Comparison of ENCODE assay signal across 24 mouse cellular contexts in genomic region chr5:151018450-151018849, GRCm38 (mm10).
DNase-seq lines count a peak whose midpoint lies in the region; ATAC-seq and TF ChIP-seq lines count a peak whose summit lies in the region.
"Had no signal": no experiment of that assay in that cellular context is flagged by ENCODE, and none has a peak within 500 bp of the region (broad histone marks: within the 10 kb centered on the region; RNA-seq: fewer than 3 reads in every experiment).

No protein-coding gene starts in this region.

- H3K4me2 ChIP-seq in heart, embryonic 11.5 days, result no peak overlapping the region
- H3K4me2 ChIP-seq in limb, embryonic 14.5 days (replicated peaks; ENCODE audit: low read depth, low read length, severe bottlenecking), result no peak overlapping the region
- H3K4me2 ChIP-seq: heart, embryonic 13.5 days; limb, embryonic 15.5 days; neural tube, embryonic 13.5 days had no signal

- 75% methylated on average over 5 of the region's 5 CpGs for WGBS in heart, embryonic 10.5 days
- WGBS in heart, embryonic 11.5 days (ENCODE audit: insufficient replicate concordance), result 77% methylated on average over 5 of the region's 5 CpGs
- 78% methylated on average over 5 of the region's 5 CpGs for WGBS in limb, embryonic 14.5 days

- H3K9ac ChIP-seq in heart, embryonic 11.5 days (ENCODE audit: low read depth, low read length), result no peak overlapping the region
- H3K9ac ChIP-seq in limb, embryonic 14.5 days (ENCODE audit: low read depth, low read length, severe bottlenecking), result no peak overlapping the region
- H3K9ac ChIP-seq: heart, embryonic 13.5 days; limb, embryonic 15.5 days; neural tube, embryonic 13.5 days had no signal

- H3K9me3 ChIP-seq in heart, embryonic 10.5 days, result peaks cover 7% of the 10 kb centered on the region
- no peaks in the 10 kb centered on the region for H3K9me3 ChIP-seq in heart, embryonic 11.5 days (replicated peaks; ENCODE audit: control insufficient read depth, low read length)
- H3K9me3 ChIP-seq in limb, embryonic 14.5 days (ENCODE audit: control insufficient read depth, low read length), result 0 out of 2 replicates have a peak, but pooled peaks cover 2% of the 10 kb centered on the region
- H3K9me3 ChIP-seq: neural tube, embryonic 13.5 days had no signal

- ATAC-seq in heart, embryonic 11.5 days (replicated peaks; ENCODE audit: insufficient number of reproducible peaks, low FRiP score, low TSS enrichment), result no peak
- ATAC-seq in limb, embryonic 14.5 days (ENCODE audit: low FRiP score, low read depth), result no peak
- ATAC-seq: CD4-positive, CD25-positive, alpha-beta regulatory T cell, adult 4 months; midbrain, embryonic 16.5 days had no signal

- TF ChIP-seq POLR2A in limb, embryonic 14.5 days (IDR thresholded peaks at IDR 0.05; ENCODE audit: borderline replicate concordance, extremely low read depth, insufficient read depth, insufficient read length), result no peak

- no peak overlapping the region for H3K27ac ChIP-seq in heart, embryonic 10.5 days
- H3K27ac ChIP-seq in heart, embryonic 11.5 days (ENCODE audit: low read depth, low read length), result no peak overlapping the region
- 0 out of 2 replicates have a peak overlapping the region, but pooled peaks have one; percentile 1 for H3K27ac ChIP-seq in limb, embryonic 14.5 days (replicated peaks; ENCODE audit: low read depth, low read length)
- H3K27ac ChIP-seq: forebrain, embryonic 10.5 days; gastrocnemius, adult 2 months; heart, embryonic 13.5 days; layer of hippocampus, adult 2 months; limb, embryonic 15.5 days; macrophage; midbrain, embryonic 10.5 days; neural tube, embryonic 13.5 days had no signal

- H3K4me1 ChIP-seq in heart, embryonic 10.5 days, result peaks cover 15% of the 10 kb centered on the region
- H3K4me1 ChIP-seq in heart, embryonic 11.5 days (ENCODE audit: control insufficient read depth, insufficient read depth, low read length), result peaks cover 4% of the 10 kb centered on the region; the same call in 1 of the 2 replicates
- peaks cover 27% of the 10 kb centered on the region for H3K4me1 ChIP-seq in limb, embryonic 14.5 days (ENCODE audit: control insufficient read depth, insufficient read depth, low read length)

- H3K27me3 ChIP-seq in heart, embryonic 10.5 days (ENCODE audit: insufficient read depth, poor library complexity, severe bottlenecking), result no peaks in the 10 kb centered on the region
- H3K27me3 ChIP-seq in heart, embryonic 11.5 days (ENCODE audit: control insufficient read depth, insufficient read depth, low read length), result no peaks in the 10 kb centered on the region
- H3K27me3 ChIP-seq in limb, embryonic 14.5 days (ENCODE audit: control insufficient read depth, insufficient read depth, low read length), result no peaks in the 10 kb centered on the region
- H3K27me3 ChIP-seq: heart, embryonic 13.5 days; limb, embryonic 15.5 days; neural tube, embryonic 13.5 days had no signal

- DNase-seq in heart, embryonic 10.5 days (ENCODE audit: low spot score), result peak; percentile 69
- DNase-seq in testis, postnatal 14 days (ENCODE audit: low spot score), result peak; percentile 22
- no peak for DNase-seq in testis, postnatal 10 days (ENCODE audit: low spot score)
- no peak for DNase-seq in limb, embryonic 14.5 days (ENCODE audit: low spot score)
- DNase-seq in embryo, embryonic 10.5 days (ENCODE audit: low spot score), result no peak
- no peak for DNase-seq in frontal cortex, postnatal 14 days (ENCODE audit: low spot score in 2 of 2)
- DNase-seq: adrenal gland, postnatal 14 days; cerebellum, adult 9-10 months; gastrocnemius, adult 2 months; heart, postnatal 14 days; retina, postnatal 1 day; right cerebral cortex, postnatal 25 days; spleen, adult 18-20 months had no signal

- no peak overlapping the region for H3K4me3 ChIP-seq in heart, embryonic 10.5 days
- no peak overlapping the region for H3K4me3 ChIP-seq in heart, embryonic 11.5 days (ENCODE audit: low read depth, low read length)
- no peak overlapping the region for H3K4me3 ChIP-seq in limb, embryonic 14.5 days (replicated peaks; ENCODE audit: low read length)
- H3K4me3 ChIP-seq: forebrain, embryonic 10.5 days; gastrocnemius, adult 2 months; heart, embryonic 13.5 days; layer of hippocampus, adult 2 months; limb, embryonic 15.5 days; midbrain, embryonic 10.5 days; myocyte; neural tube, embryonic 13.5 days had no signal

- no peaks in the 10 kb centered on the region for H3K36me3 ChIP-seq in heart, embryonic 10.5 days
- H3K36me3 ChIP-seq in heart, embryonic 11.5 days (ENCODE audit: control insufficient read depth, insufficient read depth, low read length), result no peaks in the 10 kb centered on the region
- H3K36me3 ChIP-seq in limb, embryonic 14.5 days (ENCODE audit: control insufficient read depth, insufficient read depth, low read length), result no peaks in the 10 kb centered on the region
- H3K36me3 ChIP-seq: forebrain, embryonic 10.5 days; heart, embryonic 13.5 days; limb, embryonic 15.5 days; midbrain, embryonic 10.5 days; neural tube, embryonic 13.5 days had no signal

Comparison
In these comparisons a context has a peak if more than half of its experiments do, and no peak if none do; other contexts are left out.
1. DNase-seq: peak in heart, embryonic 10.5 days (single experiment) and testis, postnatal 14 days (single experiment); none in testis, postnatal 10 days (single experiment), limb, embryonic 14.5 days (single experiment), embryo, embryonic 10.5 days (single experiment) and frontal cortex, postnatal 14 days (0 of 2).